Mouse (Mus musculus) heart, adult 18-20 months (tissue): ENCODE measurements around the gene Nbl1. TPM values are rescaled to one million over a fixed set of nuclear protein-coding genes. Genes with fewer than 3 reads are reported as not detected.

Source experiments
- DNase-seq, 2 experiments: peaks; one replicate each; pipeline ENCODE4 v3.0.0; 2021 to 2022; ENCODE audit warnings: mixed read lengths in 1 of 2
- total RNA-seq, 2 experiments: library from RNA; stranded (reverse); gene quantifications; 2 replicates each; pipeline ENCODE4 v1.2.3; 2021

Gene Nbl1
- total RNA-seq, 2 experiments from 2014 or later: 17.2 to 28.6 TPM

DNA sequence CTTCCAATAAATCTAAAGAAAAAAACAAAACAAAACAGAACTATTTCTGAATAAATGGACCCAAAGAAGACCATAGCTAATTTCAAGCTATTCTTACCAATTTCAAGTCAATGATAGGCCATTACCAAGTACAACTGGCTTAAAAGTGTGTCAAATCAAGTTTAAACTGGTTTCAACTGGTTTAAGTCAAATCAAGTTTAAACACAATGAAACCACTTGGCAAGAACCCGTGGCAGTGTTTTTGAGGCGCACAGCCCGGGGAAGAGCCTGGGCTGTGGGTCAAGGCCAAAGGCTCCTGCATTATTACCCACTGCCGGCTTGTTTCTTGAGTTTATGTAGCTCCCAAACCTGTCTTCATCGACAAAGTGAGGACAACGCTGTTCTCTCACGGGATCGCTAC is 7.5 kb upstream of the Nbl1 start:
- DNase-seq: no peak

DNA sequence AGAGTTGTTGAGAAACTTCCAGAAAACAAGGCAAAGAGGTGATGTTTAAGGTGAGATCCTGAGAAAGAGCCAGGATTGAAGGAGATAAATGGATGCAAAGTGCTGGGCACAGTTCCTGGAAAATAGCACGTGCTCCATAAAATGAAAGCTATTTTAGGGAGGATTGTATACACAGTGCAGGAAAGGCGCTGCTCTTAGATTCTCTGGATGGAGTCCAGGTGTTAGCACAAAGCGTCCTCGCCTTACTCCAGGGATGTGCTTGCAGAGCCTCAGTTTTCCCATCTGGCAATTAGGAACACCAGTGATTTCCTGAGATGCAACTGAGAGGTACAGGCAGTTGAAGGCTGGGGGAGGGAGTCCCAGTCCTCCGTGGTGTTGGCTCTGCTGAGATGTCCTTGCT is 3.4 kb upstream of the Nbl1 start:
- no peak for DNase-seq

DNA sequence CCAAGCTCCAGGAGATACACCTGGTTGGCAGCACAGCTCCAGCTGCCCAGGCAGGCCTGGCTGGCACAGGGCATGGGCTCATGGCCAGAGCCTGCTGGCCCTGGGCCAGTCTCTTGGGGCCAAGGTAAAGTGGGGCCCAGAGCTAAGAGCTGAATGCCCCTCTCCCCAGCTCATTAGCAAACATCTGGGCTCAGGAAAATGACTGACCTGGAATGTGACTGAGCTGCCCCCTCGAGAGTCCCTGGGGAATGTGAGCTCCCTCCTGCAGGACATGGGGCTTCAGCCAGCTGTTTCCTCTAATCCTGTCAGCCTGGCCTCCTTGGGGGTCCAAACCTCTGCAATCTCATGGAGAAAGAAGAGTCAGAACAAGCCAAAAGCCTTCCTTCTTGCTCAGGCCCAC is 2.6 kb upstream of the Nbl1 start:
- DNase-seq: no peak

DNA sequence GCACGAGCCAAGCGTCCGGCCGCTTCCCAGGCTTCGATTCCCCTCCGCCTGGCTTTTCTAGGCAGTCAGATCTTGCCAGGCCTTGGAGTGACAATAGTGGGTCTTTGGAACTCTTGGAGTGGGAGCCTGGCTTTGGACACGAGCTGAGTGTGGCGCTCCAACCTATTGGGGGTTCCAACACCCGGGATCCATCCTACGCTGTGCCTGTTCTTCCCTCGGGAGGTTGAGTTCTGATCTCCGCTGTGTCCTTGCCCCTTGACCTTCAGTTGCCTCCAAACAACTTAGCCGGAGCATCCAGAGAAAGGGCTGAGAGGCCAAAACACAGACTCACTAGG is 370 bp upstream of the Nbl1 start:
- no peak for DNase-seq

DNA sequence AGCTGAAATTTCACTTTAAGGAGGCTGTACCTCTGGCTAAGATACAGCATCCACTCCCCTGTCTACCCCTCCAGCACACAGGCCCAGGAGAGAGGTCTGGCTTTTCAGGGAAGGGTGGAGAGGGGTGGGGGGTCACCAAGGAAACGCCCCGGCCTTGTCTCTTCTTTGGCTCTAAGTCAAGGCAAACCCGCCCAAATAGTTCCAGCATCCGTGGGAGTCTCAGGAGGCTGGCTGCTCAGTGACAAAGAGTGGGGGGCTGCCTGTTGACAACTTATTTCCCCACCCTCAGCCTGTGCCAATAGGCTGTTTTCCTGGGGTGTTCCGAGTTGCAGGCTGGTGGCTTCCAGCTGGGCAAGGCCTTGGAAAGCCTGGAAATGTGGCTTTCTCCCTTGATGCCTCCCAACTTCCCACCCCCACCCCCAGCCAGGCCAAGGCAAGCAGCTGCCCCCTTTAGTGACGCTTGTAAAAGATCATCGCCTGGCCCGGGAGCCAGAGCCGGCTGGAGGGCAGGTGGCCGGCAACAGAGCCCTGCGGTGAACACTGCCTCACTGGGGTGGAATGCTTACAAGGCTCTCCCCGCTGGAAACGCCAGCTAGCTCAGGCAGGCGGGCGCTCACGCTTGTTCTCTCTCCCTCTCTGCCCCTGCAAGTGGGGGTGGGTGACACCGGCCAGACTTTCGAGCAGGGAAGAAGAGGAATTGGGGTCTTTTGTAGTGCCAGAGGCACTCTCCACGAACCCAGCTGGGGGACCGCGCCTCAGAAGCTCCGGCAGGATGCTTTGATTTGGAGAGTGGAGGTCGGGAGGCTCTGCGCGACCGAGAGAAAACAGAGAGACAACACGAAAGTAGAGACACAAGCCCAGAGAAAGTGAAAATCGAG is 1.1 kb downstream of the Nbl1 start:
- peak; percentile 31 to 63 for DNase-seq

DNA sequence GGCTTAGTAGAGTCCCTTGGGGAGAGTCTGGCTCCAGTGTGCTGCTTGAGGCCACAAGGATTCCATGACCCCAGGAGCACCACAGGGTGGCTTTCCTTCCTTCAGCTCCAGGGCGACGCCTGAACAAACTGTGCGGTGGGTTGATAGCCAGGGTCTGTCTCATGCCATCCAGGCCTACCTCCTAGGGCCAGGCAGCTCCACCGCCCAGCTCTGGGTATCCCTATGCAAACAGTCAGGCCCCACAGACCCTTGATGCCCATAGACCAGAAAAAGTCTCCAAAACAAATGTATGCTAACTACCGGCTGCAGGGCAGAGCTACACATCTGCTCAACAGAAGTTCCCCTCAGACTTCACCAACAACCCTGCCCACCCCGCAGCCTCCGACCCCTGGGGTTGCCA is 1.7 kb downstream of the Nbl1 start:
- peak in 1 of 2 experiments; percentile 33 for DNase-seq

DNA sequence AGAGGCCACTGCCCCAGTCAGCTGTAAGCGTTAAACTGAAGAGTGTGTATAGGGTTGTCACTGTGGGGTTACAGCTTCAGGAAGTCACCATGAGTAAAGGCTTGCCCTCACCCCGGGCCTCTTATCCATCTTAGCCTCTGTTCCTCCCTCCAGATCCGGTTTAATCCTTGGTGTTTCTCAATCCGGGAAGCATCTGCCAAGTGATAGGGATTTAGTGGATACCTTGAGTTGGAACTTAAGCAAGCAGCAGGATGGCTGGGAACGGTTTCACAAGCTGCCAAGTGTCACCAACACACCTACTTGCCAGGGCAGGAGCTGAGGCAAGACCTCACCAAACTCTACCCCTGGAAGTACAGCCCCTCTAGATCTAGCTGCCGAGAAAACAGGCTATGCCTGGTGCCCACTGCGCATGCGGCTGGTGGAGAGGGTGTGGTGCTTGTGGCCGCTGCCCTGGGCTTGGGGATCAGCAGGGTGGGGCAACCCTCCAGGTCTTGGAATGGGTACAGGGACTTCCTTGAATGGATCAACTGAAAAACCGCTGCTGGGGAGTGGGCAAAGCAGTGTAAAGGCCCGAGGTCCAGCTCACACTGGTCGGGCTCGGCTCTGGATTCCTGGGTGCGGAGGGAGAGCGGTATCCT is 2.4 kb downstream of the Nbl1 start:
- DNase-seq: peak in 1 of 2 experiments; percentile 35

DNA sequence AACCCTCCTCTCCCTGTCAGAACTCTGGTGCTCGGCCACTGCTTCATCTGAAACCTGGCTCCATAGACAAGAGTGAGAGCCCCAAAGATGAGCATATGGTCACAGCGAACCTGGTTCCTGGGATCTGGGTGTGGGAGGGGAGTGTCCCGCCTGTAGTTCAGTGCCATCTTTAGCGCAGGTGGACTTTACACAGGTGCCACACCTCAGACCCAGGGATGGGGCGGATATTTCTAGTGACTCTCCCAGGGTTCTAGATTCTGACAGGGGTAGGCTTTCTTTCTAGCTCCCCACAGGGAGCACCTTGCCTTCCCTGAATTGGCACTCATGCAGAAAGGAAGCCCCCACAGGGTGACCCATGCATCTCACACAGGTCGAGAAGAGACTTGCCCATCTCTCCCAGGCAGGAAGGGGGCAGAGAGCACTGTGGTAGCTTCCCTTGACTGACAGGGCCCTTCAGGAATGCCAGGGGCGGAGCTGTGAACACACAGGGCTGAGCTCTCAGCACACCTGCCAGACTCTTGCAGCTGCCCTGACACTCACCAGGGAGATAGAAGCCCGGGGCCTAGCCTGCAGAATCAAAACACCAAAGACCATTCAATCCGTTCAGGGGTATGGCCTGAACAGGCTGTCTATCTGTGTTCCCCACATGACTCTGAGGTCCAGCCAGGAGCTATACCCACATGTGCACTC is 3.7 kb downstream of the Nbl1 start:
- DNase-seq: no peak

DNA sequence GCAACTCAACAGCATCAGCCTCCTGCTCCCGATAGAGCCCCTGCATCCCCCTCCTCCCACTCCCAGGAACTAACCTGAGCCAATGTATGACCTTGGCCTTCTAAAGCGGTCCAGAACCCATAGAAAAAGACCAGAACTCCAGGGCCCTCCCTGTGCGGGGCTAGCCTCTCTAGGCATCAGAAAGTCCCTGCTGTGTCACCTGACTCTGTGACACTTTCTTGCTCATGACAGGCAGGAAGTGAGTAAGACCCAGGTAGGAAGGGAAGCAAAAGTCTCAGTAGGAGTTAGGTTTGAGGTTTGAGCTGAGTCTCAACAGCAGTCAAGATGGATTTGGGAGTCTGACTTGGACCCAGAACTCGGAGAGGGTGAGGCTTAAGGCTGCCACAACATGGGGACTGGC is 5.8 kb downstream of the Nbl1 start:
- no peak for DNase-seq

DNA sequence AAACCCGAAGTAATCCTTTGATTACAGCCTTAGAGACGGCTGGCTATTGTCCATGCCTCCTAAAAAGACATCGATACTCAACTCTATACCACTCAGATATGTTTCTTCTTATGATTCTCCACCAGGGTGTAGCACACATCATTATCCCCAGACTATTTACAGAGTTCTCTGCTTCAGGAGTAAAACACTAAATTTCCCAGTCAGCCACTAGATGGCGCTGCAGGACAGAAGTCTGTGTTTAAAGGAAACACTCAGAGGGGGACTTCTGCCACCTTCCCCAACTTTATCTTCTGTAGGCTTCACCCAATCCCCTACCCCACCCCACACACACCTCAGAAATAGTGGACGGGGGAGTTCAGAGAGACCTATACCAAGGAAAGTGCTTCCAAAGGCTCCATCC is 6.8 kb downstream of the Nbl1 start:
- peak; percentile 82 to 95 for DNase-seq

DNA sequence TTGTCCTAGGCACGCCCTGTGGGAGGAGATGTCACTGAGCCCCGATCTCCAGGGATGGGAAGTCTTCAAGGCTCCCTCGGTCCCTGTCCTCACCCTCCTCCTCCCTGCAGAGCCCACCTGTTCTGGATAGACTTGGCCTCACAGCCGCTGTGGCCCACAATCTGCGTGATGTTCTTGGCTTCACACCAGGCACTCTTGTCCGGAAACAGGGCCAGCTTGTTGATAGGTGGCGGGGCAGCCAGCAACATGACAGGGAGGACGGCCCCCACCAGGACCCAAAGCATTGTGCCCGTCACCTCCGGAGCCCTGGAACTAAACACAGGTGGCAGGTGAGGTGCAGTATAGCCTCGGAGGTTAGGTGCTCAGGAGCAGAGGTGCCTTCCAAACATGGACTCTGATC is 7.5 kb downstream of the Nbl1 start:
- DNase-seq: peak in 1 of 2 experiments; percentile 46

DNA sequence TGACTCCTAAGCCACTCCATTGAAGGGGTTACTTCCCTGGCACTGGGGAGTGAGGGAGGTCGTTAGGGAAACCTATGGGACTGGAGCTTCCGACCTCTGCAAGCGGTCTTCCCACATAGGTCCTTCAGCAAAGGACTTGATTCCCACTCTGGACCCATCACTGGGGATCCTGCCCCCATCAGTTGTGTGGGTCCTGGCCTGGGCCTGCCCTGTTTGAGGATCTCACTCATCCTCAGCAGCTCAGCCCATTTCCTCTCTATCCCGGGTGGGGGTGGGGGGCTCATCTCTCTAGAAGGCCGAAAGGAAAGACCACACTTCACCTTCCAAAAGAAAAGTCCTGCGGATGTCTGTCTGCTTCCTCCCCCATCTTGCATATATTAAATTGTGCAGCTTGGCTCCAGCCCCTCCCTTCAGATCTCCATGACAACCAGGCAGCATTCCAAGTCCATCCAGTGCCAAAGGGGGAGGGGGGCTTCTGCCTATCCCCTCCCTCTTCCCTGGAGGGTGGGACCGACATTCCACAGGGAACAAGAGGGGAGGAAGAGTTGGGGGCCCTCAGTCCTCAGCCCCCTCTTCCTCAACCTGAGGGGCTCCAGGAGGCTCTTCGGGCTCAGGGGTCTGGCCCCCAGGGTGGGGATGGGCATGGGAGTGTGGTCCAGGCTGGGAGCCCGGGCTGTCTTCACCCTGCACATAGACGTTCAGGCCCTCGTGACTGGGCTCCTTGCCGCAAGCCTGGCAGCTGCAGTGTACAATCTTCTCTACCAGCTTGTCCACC is 9.8 kb downstream of the Nbl1 start:
- peak in 1 of 2 experiments; percentile 37 for DNase-seq

DNA sequence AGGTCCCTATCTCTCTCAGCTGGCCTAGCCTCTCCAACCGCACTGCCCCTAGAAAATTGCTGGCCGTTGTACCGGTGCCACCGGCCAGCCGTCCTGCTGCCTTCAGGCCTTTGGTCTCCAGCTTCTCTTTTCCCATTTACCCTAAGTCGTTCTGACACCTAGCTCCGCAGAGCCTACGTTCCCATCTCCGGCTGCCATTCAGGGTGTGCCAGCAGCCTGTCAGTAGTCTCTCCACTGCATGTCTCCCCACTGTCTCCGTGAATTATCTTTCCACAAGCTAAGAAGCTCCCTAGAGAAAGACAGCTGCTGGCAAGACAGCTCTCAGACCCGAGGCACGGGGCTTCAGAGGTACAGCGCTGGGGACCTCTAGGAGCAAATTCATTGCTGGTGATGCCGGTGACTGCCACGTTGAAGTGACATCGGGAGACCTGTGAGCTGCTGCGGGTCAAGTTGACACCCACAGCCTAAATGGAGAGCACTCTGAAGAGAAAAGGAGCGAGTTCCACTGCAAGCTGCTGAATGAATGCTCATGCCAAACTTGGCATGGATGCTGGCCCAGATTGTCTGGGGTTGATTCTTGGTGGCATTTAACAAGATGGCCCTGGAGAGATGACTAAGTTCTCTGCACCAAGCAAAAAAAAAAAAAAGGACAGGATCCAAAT is 11.4 kb downstream of the Nbl1 start:
- no peak for DNase-seq

DNA sequence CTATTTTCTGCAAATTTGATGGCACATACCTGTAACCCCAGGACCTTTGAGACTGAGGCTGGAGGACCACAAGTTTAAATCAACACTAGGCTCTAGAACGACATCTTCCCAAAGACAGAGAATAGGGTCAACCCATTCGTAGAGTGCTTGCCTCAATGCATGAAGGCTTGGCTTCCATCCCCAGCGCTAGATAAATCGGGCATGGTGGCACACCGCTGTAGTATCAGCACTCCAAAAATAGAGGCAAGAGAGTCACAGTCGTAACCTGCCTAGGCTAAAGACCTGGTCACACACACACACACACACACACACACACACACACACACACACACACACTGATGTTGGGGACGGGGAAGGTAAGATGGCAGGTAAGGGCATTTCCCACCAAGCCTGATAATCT is 12.5 kb downstream of the Nbl1 start:
- peak in 1 of 2 experiments; percentile 53 for DNase-seq

DNA sequence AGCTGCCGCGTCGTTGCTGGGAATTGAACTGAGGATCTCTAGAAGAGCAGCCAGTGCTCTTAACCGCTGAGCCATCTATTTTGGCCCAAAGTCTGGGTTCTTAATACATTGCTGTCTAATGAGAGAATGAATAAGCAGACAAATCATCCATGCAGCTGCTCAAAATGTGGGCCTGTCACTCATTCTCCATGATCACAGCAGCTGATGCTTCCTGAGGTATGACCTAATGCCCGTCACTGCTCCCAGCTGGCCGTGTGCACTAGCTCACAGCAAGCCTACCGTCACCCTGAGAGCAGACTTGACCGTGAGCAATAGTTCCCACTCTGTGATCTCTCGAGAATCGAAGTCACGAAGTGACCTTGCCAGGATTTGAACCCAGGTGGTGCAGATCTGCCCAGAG is 13.4 kb downstream of the Nbl1 start:
- DNase-seq: no peak

DNA sequence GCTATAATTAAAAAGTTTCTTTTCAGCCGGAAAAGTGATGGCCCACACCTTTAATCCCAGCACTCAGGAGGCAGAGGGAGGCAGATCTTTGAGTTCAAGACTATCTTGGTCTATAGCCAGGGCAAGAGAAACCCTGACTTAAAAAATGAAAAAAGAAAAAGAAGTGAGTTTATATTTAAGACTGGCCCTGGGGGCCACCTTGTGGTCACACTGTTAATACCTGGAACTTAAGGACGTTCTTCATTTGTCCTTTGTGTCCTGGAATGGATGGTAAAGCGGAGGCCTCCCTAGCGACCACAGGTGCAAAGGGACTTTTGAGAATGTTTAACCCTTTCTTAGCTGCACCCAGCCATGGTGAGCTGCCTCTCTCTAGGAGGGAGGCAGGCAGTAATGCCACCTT is 14.1 kb downstream of the Nbl1 start:
- DNase-seq: no peak

DNA sequence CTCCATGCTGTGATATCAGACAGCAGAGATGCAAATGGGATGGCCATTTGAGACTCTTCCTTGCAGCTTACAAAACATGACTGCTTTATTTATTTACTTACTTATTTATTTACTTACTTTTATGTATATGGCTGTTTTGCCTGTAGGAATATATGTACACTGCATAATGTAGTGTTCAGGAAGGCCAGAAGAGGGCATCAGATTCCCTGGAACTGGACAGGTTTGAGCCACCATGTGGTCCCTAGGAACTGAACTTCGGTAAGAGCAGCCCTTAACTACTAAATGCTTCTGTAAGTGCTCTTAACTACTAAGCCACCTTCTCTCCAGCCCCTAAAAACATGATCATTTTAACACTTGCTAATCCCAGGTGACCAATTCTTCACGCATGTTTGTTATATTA is 14.5 kb downstream of the Nbl1 start:
- DNase-seq: peak in 1 of 2 experiments; percentile 59

DNA sequence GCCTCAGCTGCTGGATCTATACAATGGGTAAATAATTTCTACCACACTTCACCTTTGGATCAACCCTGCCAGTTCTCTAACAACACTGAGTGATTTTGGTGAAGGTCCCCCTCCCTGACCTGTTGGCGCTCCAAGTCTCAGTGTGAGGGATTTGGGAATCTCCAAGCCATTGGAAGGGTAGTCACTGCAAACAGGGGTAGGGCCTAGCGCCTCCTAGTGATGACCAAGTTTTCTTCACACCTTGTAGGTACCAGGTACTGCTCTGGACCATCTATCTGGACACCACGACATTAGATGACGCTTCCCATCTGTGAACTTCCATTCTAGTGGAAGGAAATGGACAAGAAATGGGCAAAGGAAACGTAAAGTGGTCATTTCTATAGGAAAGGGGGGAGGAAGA is 16.9 kb downstream of the Nbl1 start:
- no peak for DNase-seq

DNA sequence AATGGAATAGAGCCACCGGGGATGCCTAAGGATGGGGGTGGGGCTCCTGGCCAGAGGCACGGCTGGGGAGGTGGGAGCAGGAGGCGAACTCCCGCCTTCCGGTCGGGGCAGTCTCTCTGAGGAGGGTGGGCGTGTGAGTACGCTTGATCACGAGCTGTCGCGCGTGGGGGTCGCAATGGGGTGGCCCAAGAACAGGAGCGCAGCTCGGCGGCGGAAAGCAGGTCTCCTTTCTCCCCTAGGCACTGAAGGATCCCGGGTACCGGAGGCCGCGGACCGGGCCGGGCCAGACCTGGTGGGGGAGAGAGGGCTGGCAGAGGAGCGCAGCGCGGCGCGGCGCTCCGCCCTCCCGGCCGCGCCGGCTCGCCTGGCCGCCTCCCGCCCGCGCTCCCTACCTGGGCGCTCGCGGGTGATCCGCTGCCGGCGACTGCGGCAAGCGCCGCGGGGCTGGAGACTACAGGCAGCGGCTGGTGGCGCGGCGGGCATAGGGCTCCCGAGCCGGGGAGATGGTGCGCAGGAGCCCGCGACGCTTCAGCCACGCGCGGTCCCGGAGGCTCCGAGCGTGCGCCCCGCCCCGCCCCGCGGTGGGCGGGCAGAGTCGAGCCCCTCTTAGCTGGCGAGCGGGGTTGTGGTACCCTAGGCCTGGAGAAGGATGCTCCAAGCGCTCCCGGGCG is 17.6 kb downstream of the Nbl1 start, which contains the start of gene Htr6:
Htr6 (minus strand) TSS at position 530 of the 671 bp plus-strand sequence.
- no peak for DNase-seq

DNA sequence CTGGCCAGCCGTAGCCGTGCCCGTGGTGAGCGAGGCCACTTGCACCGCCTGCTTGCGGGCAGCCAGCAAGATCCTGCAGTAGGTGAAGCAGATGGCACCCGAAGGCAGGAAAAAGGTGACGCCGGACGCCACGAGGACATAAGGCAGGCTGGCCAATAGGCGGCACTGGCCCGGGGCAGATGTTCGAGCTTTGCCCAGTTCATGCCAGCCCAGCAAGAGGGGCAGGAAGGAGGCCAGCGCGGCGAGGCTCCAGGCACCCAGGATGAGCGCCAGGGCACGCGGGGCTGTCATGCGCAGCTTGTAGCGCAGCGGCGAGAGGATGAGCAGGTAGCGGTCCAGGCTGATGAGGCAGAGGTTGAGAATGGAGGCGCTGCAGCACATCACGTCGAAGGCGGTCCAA is 18.7 kb downstream of the Nbl1 start:
- no peak for DNase-seq

DNA sequence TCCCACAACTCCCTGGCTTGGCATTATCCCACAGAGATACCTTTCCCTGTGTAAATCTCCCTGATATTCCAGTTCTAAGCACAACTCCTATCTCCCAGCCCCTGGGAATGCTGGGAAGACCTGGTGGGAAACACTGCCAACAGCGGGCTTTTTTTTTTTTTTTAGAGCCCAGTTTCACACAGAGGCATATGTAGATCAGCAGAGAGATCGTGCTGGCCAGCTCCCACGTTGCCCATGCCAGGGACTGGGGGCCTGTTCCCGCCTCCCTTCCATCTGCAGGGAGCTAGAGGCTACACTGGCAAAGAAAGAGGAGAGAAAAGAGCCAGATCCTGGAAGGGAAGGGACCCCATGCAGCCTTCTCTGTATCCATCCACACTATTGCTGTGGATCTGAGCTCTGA is 24.5 kb downstream of the Nbl1 start:
- DNase-seq: no peak
